Mouse (Mus musculus): ENCODE data around the gene Tgfbr1.

Gene Tgfbr1

GRCm38 (mm10) chr4:47352803-47353388, at the start of gene Tgfbr1:
TSS of gene Tgfbr1 (plus strand) at chr4:47353222.
- DNase-seq, result peak; percentile 99

- DNase-seq, result no peak
These were observed 49.6 kb upstream of the Tgfbr1 start for GRCm38 (mm10) chr4:47303340-47303998.

- no peak for DNase-seq
These were observed 43.0 kb upstream of the Tgfbr1 start for GRCm38 (mm10) chr4:47309886-47310625.

- DNase-seq, result no peak
These were observed 42.2 kb upstream of the Tgfbr1 start for GRCm38 (mm10) chr4:47310812-47311211.

GRCm38 (mm10) chr4:47311467-47311866, 41.6 kb upstream of the Tgfbr1 start:
- DNase-seq, result no peak

- DNase-seq, result no peak
These were observed 41.1 kb upstream of the Tgfbr1 start for GRCm38 (mm10) chr4:47311929-47312328.

- DNase-seq, result no peak
These were observed 40.3 kb upstream of the Tgfbr1 start for GRCm38 (mm10) chr4:47312676-47313075.

- DNase-seq, result no peak
These were observed 39.2 kb upstream of the Tgfbr1 start for GRCm38 (mm10) chr4:47313710-47314410.

- no peak for DNase-seq
These were observed 37.6 kb upstream of the Tgfbr1 start for GRCm38 (mm10) chr4:47315458-47315857.

- no peak for DNase-seq
These were observed 36.6 kb upstream of the Tgfbr1 start for GRCm38 (mm10) chr4:47316432-47316831.

- no peak for DNase-seq
These were observed 33.3 kb upstream of the Tgfbr1 start for GRCm38 (mm10) chr4:47319561-47320321.

GRCm38 (mm10) chr4:47322315-47322714, 30.7 kb upstream of the Tgfbr1 start:
- no peak for DNase-seq

GRCm38 (mm10) chr4:47324206-47324605, 28.8 kb upstream of the Tgfbr1 start:
- no peak for DNase-seq

GRCm38 (mm10) chr4:47327782-47328181, 25.2 kb upstream of the Tgfbr1 start:
- no peak for DNase-seq

- no peak for DNase-seq
These were observed 23.7 kb upstream of the Tgfbr1 start for GRCm38 (mm10) chr4:47329285-47329684.

GRCm38 (mm10) chr4:47330378-47331052, 22.5 kb upstream of the Tgfbr1 start:
- DNase-seq, result no peak

- DNase-seq, result no peak
These were observed 20.1 kb upstream of the Tgfbr1 start for GRCm38 (mm10) chr4:47332812-47333343.

- DNase-seq, result no peak
These were observed 19.5 kb upstream of the Tgfbr1 start for GRCm38 (mm10) chr4:47333541-47333940.

GRCm38 (mm10) chr4:47336941-47337600, 16.0 kb upstream of the Tgfbr1 start:
- no peak for DNase-seq

- no peak for DNase-seq
These were observed 10.4 kb upstream of the Tgfbr1 start for GRCm38 (mm10) chr4:47342632-47343031.

GRCm38 (mm10) chr4:47347022-47347421, 6.0 kb upstream of the Tgfbr1 start:
- DNase-seq, result no peak

All from kidney, adult 11 months (tissue).